Mouse (Mus musculus) thymus, adult 2 months (tissue): ENCODE results near the gene 2510009E07Rik.

ENCODE experiments used
- CTCF ChIP-seq: fragments of 200-500 bp; IDR thresholded peaks from 2 replicates; pipeline ENCODE4 v1.5.1; 2012; ENCODE audit warnings: mild to moderate bottlenecking, control low read depth, low read length, moderate library complexity, borderline replicate concordance; ENCODE audit not compliant: control insufficient read depth, poor library complexity, insufficient read depth; ENCODE audit errors: extremely low read depth
- POLR2A ChIP-seq: fragments of 200-500 bp; IDR thresholded peaks from 2 replicates; pipeline ENCODE4 v1.6.1; 2012; ENCODE audit warnings: mild to moderate bottlenecking, low read length, control low read depth, moderate library complexity; ENCODE audit not compliant: control insufficient read depth, poor library complexity, insufficient read depth; ENCODE audit errors: extremely low read depth

DNA sequence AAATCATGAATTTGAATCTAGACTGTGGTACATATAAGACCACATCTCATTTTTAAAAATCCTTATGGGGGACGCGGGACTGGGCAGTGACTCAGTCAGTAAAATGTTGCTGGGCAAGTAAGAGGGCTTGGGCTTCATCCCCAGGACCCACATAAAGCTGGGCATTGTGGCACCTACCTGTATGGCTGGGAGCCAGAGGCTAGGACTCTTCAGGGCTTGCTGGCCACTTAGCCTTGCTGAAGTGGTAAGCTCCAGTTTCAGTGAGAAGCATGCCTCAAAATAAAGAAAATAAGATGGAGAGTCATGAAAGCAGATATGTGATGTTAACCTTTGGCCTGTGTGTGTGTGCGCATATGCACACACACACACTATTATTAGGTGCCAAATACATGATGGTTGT is 33.0 kb upstream of the 2510009E07Rik start:
- no peak for TF ChIP-seq POLR2A
- no peak for TF ChIP-seq CTCF
